Mouse (Mus musculus): ENCODE data around the gene Olfr213. TPM values are rescaled to one million over a fixed set of nuclear protein-coding genes. Genes with fewer than 3 reads are reported as not detected.

The Olfr213 gene
- polyA plus RNA-seq, 1 experiment from 2014 or later, result not detected

Other genes with a start within 250 kb of the Olfr213 start
- gene March8, start 200.4 kb upstream of the Olfr213 start, polyA plus RNA-seq (2016; fragmentation: Nextera tagmentation; extraction: Ambion mirVana), result 25.3 TPM in 2 replicates
- 0.78 and 1.0 TPM in 2 replicates for gene Alox5, start 77.3 kb upstream of the Olfr213 start, polyA plus RNA-seq (2016; fragmentation: Nextera tagmentation; extraction: Ambion mirVana)
- not detected in 2 replicates for gene Olfr211, start 49.4 kb upstream of the Olfr213 start, polyA plus RNA-seq (2016; fragmentation: Nextera tagmentation; extraction: Ambion mirVana)
- gene Olfr212, start 31.9 kb upstream of the Olfr213 start, polyA plus RNA-seq (2016; fragmentation: Nextera tagmentation; extraction: Ambion mirVana), result 0.07 TPM in 1 of 2 replicates, not detected in the other
- gene Gm5580, start 12.7 kb downstream of the Olfr213 start, polyA plus RNA-seq (2016; fragmentation: Nextera tagmentation; extraction: Ambion mirVana), result 0.66 and 0.67 TPM in 2 replicates
- not detected in 2 replicates for gene Olfr214, start 15.8 kb downstream of the Olfr213 start, polyA plus RNA-seq (2016; fragmentation: Nextera tagmentation; extraction: Ambion mirVana)
- not detected in 2 replicates for gene Olfr215, start 45.7 kb downstream of the Olfr213 start, polyA plus RNA-seq (2016; fragmentation: Nextera tagmentation; extraction: Ambion mirVana)
- 299 and 311 TPM in 2 replicates for gene Zfp422, start 90.5 kb downstream of the Olfr213 start, polyA plus RNA-seq (2016; fragmentation: Nextera tagmentation; extraction: Ambion mirVana)
- 5.4 and 6.7 TPM in 2 replicates for gene Depp1, start 112.2 kb downstream of the Olfr213 start, polyA plus RNA-seq (2016; fragmentation: Nextera tagmentation; extraction: Ambion mirVana)
- gene Rassf4, start 135.5 kb downstream of the Olfr213 start, polyA plus RNA-seq (2016; fragmentation: Nextera tagmentation; extraction: Ambion mirVana), result 12.1 and 15.2 TPM in 2 replicates
- gene Tmem72, start 178.5 kb downstream of the Olfr213 start, polyA plus RNA-seq (2016; fragmentation: Nextera tagmentation; extraction: Ambion mirVana), result 0.05 TPM in 2 replicates